Mouse (Mus musculus) lung, postnatal 0 days (tissue): ENCODE data around the gene N4bp2l2. TPM values are rescaled to one million over a fixed set of nuclear protein-coding genes. Genes with fewer than 3 reads are reported as not detected.

Source experiments
- ATAC-seq: fragments of 200-750 bp; cut with Nextera tagmentation; 2 replicates; pipeline ENCODE4 v1.8.0; 2017; ENCODE audit warnings: moderate library complexity
- DNase-seq: peaks from one replicate; pipeline ENCODE4 v3.0.0-alpha.2; 2016; ENCODE audit warnings: low spot score
- H3K27ac ChIP-seq: fragments of 300-500 bp; sonication (generic); 2 replicates; pipeline ENCODE4 v1.5.1; 2014; ENCODE audit warnings: antibody characterized with exemption, mild to moderate bottlenecking, low read length, mixed read lengths
- H3K27me3 ChIP-seq: fragments of 300-500 bp; sonication (generic); replicated peaks from 2 replicates; pipeline ENCODE4 v1.6.1; 2014; ENCODE audit warnings: low read length, mixed read lengths; ENCODE audit not compliant: insufficient read depth
- H3K36me3 ChIP-seq: fragments of 300-500 bp; sonication (generic); 2 replicates; pipeline ENCODE4 v1.6.1; 2014; ENCODE audit warnings: low read length, mixed read lengths; ENCODE audit not compliant: insufficient read depth
- H3K4me1 ChIP-seq: fragments of 300-500 bp; sonication (generic); 2 replicates; pipeline ENCODE4 v1.6.1; 2014; ENCODE audit warnings: antibody characterized with exemption, low read depth, low read length, mixed read lengths; ENCODE audit not compliant: insufficient read depth
- H3K4me2 ChIP-seq: fragments of 300-500 bp; sonication (generic); replicated peaks from 2 replicates; pipeline ENCODE4 v1.6.1; 2014; ENCODE audit warnings: low read depth, mild to moderate bottlenecking, low read length, moderate library complexity, mixed read lengths
- H3K4me3 ChIP-seq: fragments of 300-500 bp; sonication (generic); 2 replicates; pipeline ENCODE4 v1.5.1; 2014; ENCODE audit warnings: low read depth, low read length
- H3K9ac ChIP-seq: fragments of 300-500 bp; sonication (generic); replicated peaks from 2 replicates; pipeline ENCODE4 v1.6.1; 2014; ENCODE audit warnings: low read depth, mild to moderate bottlenecking
- H3K9me3 ChIP-seq: fragments of 300-500 bp; sonication (generic); 2 replicates; pipeline ENCODE4 v1.6.1; 2016; ENCODE audit warnings: low read length, mixed read lengths
- CTCF ChIP-seq: IDR thresholded peaks from 2 replicates; pipeline ENCODE4 v1.5.1; 2016; ENCODE audit warnings: antibody characterized with exemption, mild to moderate bottlenecking
- EP300 ChIP-seq: IDR thresholded peaks from 2 replicates; pipeline ENCODE4 v1.6.1; 2016; ENCODE audit warnings: antibody characterized with exemption, mild to moderate bottlenecking, control low read depth
- WGBS: fragments of 180-500 bp; shearing (Covaris S2); extraction: QIAGEN DNeasy Blood & Tissue Kit; methylation state at CpG from one replicate; pipeline ENCODE4 v1.1.7; 2014; 5-methylcytosine and 5-hydroxymethylcytosine counted together
- polyA plus RNA-seq: library from polyadenylated mRNA; unstranded; fragments of >200 nt; fragmentation: Nextera tagmentation; extraction: Ambion mirVana; gene quantifications from 2 replicates; pipeline ENCODE4 v1.2.1, GENCODE M21; 2015

N4bp2l2 gene
- polyA plus RNA-seq, 1 experiment from 2014 or later = 36.7 TPM

DNA sequence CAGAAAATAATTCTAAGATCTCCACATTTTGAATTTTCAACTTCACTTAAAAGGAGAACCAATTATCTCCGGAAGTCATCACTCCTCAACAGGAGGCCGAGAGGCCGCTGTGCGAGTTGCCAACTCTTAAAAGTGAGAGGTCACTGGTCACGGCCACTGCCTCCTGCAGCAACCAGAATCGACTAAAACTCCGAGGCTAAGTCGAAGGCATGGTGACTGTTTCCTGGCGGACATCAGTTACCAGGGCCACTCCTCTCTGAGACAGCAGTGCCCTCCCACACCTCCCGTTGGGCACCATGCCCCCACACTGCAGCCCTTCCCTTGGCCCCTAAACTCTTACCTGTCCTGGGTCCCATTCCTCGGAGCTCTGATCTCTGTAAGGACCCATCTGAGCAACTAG, 89.2 kb downstream of the N4bp2l2 start:
- WGBS = 77% methylated on average over 11 of the region's 11 CpGs
- Histone ChIP-seq H3K4me2 (no peak overlapping the region), H3K27ac (no peak overlapping the region), H3K4me1 (peaks cover 16% of the 10 kb centered on the region; the same call in 1 of the 2 replicates), H3K27me3 (no peaks in the 10 kb centered on the region), H3K36me3 (no peaks in the 10 kb centered on the region), H3K9ac (no peak overlapping the region), H3K9me3 (no peaks in the 10 kb centered on the region), H3K4me3 (no peak overlapping the region)
- DNase-seq (no peak), ATAC-seq (no peak)
- TF ChIP-seq EP300 = no peak
- no peak for TF ChIP-seq CTCF

DNA sequence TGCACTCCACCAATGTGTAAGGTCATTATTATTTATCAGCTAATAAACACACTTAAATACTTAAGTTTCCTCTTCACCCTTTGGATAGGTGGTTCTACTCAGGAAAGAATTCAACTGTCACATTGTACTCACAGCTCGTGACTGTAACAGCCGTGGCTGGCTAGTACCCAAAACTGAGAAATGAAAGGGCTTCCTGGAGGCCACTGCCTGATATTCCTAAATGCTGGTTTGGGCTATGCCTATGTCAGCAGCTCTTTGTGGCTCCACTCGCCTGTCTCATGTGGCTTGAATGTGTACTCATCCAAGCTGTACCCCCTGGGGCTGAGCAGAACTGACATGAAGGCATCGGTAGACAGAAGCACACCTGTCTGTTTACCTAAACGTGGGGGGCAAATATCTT, 91.1 kb downstream of the N4bp2l2 start:
- Histone ChIP-seq H3K4me3 (no peak overlapping the region), H3K4me1 (peaks cover 16% of the 10 kb centered on the region; the same call in 1 of the 2 replicates), H3K27me3 (no peaks in the 10 kb centered on the region), H3K4me2 (no peak overlapping the region), H3K27ac (no peak overlapping the region), H3K9ac (no peak overlapping the region), H3K9me3 (no peaks in the 10 kb centered on the region), H3K36me3 (no peaks in the 10 kb centered on the region)
- peak; percentile 17 for ATAC-seq
- WGBS = 38% methylated on average over 5 of the region's 5 CpGs
- peak; percentile 15 for DNase-seq
- no peak for TF ChIP-seq CTCF
- no peak for TF ChIP-seq EP300

DNA sequence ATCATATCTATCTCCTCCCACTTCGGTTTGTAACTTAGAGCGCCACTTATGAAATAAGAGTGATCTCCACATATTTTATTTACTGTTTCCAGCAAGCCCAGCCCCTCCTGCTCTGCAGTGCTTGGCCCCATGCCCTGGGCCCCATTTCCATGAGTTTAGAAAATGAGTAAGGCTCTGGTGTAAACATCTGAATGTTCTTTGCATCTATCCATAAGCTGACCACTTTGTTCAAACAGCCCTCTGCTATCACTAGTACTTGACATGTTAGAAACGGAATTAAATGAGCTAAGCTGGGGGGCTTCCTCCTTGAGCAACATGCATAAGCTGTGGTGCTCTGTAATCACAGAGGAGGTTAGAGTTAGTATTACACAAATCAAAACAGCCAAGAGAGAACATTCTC, 91.6 kb downstream of the N4bp2l2 start:
- peaks cover 16% of the 10 kb centered on the region; the same call in 1 of the 2 replicates for H3K4me1 ChIP-seq
- H3K4me2 ChIP-seq = no peak overlapping the region
- H3K36me3 ChIP-seq = no peaks in the 10 kb centered on the region
- TF ChIP-seq CTCF = no peak
- TF ChIP-seq EP300 = peak; percentile 21; the same call in 1 of the 2 replicates
- no peak overlapping the region for H3K9ac ChIP-seq
- no peaks in the 10 kb centered on the region for H3K27me3 ChIP-seq
- no peak overlapping the region for H3K27ac ChIP-seq
- DNase-seq (peak; percentile 57), ATAC-seq (peak; percentile 61)
- 36% methylated on average over 3 of the region's 3 CpGs for WGBS
- no peaks in the 10 kb centered on the region for H3K9me3 ChIP-seq
- no peak overlapping the region for H3K4me3 ChIP-seq

DNA sequence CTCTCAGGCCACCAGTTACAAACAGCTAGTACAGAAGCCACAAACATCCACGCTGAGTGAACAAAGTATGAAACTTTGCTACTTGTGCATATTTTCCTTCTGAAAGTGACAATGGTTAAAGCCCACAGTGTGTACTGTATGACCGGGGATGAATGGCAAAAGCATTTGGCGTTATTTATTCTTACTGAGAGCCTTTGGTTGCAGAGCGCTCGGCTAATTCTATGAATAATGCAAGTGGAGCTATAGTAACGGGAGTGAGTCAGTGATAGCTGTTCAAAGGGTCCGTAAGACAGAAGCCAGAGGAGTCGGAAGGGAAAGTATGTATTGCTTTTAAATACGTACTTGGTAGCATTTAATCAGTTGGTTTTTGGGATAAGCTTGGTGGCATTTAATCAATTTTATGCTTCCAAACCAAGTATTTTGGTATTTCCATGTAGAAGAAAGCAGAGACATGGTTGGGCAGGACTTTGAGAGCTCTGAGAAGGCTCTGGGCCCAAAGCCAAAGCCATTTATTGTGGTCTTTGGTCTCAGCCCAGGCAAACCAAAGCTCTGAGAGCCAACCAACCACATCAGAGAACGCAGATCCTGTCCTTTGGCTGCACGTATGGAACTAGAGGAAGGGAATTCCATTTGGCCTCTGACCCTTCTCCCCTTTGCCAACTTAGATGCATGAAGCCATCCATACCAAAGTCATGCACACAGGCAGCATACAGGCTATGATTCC, 95.3 kb downstream of the N4bp2l2 start:
- H3K4me3 ChIP-seq = no peak overlapping the region
- H3K27me3 ChIP-seq = no peaks in the 10 kb centered on the region
- H3K4me1 ChIP-seq = peaks cover 9% of the 10 kb centered on the region; the same call in 1 of the 2 replicates
- no peak for TF ChIP-seq EP300
- TF ChIP-seq CTCF = no peak
- ATAC-seq = no peak
- 85% methylated on average over 11 of the region's 11 CpGs for WGBS
- no peaks in the 10 kb centered on the region for H3K9me3 ChIP-seq
- H3K9ac ChIP-seq = no peak overlapping the region
- no peaks in the 10 kb centered on the region for H3K36me3 ChIP-seq
- no peak overlapping the region for H3K4me2 ChIP-seq
- H3K27ac ChIP-seq = no peak overlapping the region
- DNase-seq = no peak

DNA sequence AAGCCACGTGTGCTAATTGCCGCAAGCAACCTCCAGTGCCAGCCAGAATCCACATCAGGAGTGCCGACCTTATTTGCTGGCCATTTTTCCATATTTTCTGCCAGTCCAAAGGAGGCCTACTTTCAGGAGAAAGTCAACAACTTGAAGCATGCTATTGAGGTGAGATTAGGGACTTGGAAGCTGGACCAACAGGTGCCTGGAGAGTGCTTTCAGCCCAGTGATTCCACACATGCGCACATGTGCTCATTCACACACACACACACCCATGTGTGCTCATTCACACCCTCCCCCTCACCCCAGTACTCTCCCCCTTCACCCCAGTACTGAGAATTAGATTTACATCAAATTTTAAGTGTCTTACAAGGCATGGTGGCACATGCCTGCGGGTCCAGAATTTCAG, 99.0 kb downstream of the N4bp2l2 start:
- Histone ChIP-seq H3K9ac (no peak overlapping the region), H3K27ac (no peak overlapping the region), H3K4me2 (no peak overlapping the region), H3K4me1 (no peaks in the 10 kb centered on the region), H3K4me3 (no peak overlapping the region), H3K9me3 (no peaks in the 10 kb centered on the region), H3K36me3 (no peaks in the 10 kb centered on the region), H3K27me3 (no peaks in the 10 kb centered on the region)
- no peak for TF ChIP-seq CTCF
- TF ChIP-seq EP300 = no peak
- ATAC-seq (peak; percentile 89), DNase-seq (peak; percentile 78)
- 60% methylated on average over 5 of the region's 5 CpGs for WGBS

DNA sequence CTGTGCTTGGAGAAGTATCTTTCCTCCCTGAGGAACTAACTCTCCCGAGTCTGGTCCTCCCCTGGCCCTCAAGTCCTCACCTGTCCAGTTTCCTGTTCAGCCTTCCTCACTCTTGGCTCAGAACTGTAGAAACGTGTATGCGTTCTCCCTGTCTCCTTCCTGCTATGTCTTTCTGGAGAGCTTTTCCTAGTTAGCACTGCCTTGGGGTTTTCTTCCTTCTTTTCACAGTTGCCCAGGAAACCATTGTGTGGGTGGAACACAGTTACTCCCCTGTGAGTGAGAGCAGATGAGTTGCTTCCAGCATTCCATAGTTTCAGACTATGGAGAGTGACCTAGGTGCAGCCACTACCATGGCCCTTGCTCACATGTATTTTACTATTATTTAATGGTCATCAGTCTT, 99.8 kb downstream of the N4bp2l2 start:
- no peak overlapping the region for H3K27ac ChIP-seq
- 39% methylated on average over 3 of the region's 3 CpGs for WGBS
- no peak overlapping the region for H3K9ac ChIP-seq
- DNase-seq (peak; percentile 36), ATAC-seq (peak; percentile 50)
- no peaks in the 10 kb centered on the region for H3K4me1 ChIP-seq
- H3K9me3 ChIP-seq = no peaks in the 10 kb centered on the region
- no peak for TF ChIP-seq CTCF
- no peak for TF ChIP-seq EP300
- no peaks in the 10 kb centered on the region for H3K36me3 ChIP-seq
- H3K4me2 ChIP-seq = no peak overlapping the region
- H3K27me3 ChIP-seq = no peaks in the 10 kb centered on the region
- no peak overlapping the region for H3K4me3 ChIP-seq

DNA sequence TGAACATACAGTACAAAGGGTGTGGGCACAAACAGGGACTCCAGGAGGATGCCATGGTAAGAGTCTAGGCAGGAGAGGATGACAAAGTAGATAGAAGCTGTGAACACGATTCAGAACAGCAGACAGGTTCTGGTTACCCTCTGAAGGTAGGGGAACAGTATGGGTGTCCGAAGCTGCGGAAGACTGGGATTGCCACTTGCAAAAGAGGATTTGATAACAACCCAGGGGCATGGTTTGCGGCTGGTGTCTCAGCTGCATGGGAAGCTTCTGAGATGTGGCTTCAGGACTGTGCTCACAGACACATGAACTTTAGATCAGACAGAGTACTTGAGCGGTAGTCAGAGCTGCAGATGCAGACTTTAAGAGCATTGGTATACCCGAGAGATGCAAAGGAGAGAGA, 101.6 kb downstream of the N4bp2l2 start:
- Histone ChIP-seq H3K4me3 (no peak overlapping the region), H3K36me3 (no peaks in the 10 kb centered on the region), H3K27ac (no peak overlapping the region), H3K9ac (no peak overlapping the region), H3K4me1 (no peaks in the 10 kb centered on the region), H3K27me3 (no peaks in the 10 kb centered on the region), H3K9me3 (no peaks in the 10 kb centered on the region), H3K4me2 (no peak overlapping the region)
- TF ChIP-seq EP300 (no peak), CTCF (no peak)
- ATAC-seq = no peak
- DNase-seq = no peak
- WGBS = 94% methylated on average over 6 of the region's 6 CpGs
